Mouse (Mus musculus) heart, postnatal 4 days (tissue): ENCODE measurements around the gene Myh7. TPM values are rescaled to one million over a fixed set of nuclear protein-coding genes. Genes with fewer than 3 reads are reported as not detected.

Source experiments
- microRNA-seq, 2 experiments: library from miRNA; unstranded; fragments of <30 nt; microRNA quantifications; one replicate each; pipeline ENCODE4 v1.2.0; 2021 to 2022
- total RNA-seq, 2 experiments: library from RNA; stranded (reverse); gene quantifications; 2 replicates each; pipeline ENCODE4 v1.2.3; 2021

The Myh7 gene
- total RNA-seq, 2 experiments from 2014 or later = 1,764 to 1,922 TPM

Small RNAs within 50 kb of the gene (microRNA-seq; reads per million reads assigned to microRNA genes)
- gene Mir208a (3,032 to 14,283 reads per million in 2 experiments), gene Mir208b (7,496 to 9,787 reads per million in 2 experiments)

Other genes with a start within 250 kb of the Myh7 start
- gene Slc7a8, start 212.7 kb downstream of the Myh7 start, total RNA-seq = 1 to 10 TPM; 1.9 to 2.0 TPM
- gene Rnf212b, start 180.5 kb downstream of the Myh7 start, total RNA-seq = not detected
- 1 to 10 TPM; 7.7 to 8.9 TPM for gene Homez, start 123.7 kb downstream of the Myh7 start, total RNA-seq
- 1 to 10 TPM; 6.4 to 7.6 TPM for gene Ppp1r3e, start 117.1 kb downstream of the Myh7 start, total RNA-seq
- gene Bcl2l2, start 111.2 kb downstream of the Myh7 start, total RNA-seq = 10 to 100 TPM; 37.5 to 39.2 TPM
- gene Gm20521, start 111.2 kb downstream of the Myh7 start, total RNA-seq = 1 to 10 TPM; 3.0 to 3.9 TPM
- gene Pabpn1, start 102.1 kb downstream of the Myh7 start, total RNA-seq = 100 to 1,000 TPM; 141 to 142 TPM
- gene Slc22a17, start 81.5 kb downstream of the Myh7 start, total RNA-seq = 10 to 100 TPM; 24.8 to 25.2 TPM
- 10 to 100 TPM; 10.5 to 10.9 TPM for gene Efs, start 68.5 kb downstream of the Myh7 start, total RNA-seq
- not detected for gene Il25, start 61.9 kb downstream of the Myh7 start, total RNA-seq
- gene Cmtm5, start 58.4 kb downstream of the Myh7 start, total RNA-seq = under 1 TPM in 1 of 2 experiments, not detected in 1; 0.33 TPM
- gene Myh6, start 27.7 kb downstream of the Myh7 start, total RNA-seq = over 10,000 TPM; 15,879 to 17,172 TPM
- not detected for gene Gm17428, start 17.7 kb downstream of the Myh7 start, total RNA-seq
- gene Ngdn, start 20.8 kb upstream of the Myh7 start, total RNA-seq = 10 to 100 TPM; 35.7 to 39.7 TPM
- 1 to 10 TPM; 2.9 to 3.8 TPM for gene Zfhx2, start 97.7 kb upstream of the Myh7 start, total RNA-seq
- gene Thtpa, start 100.2 kb upstream of the Myh7 start, total RNA-seq = 10 to 100 TPM; 12.2 to 13.2 TPM
- gene Ap1g2, start 112.0 kb upstream of the Myh7 start, total RNA-seq = 1 to 10 TPM; 3.3 to 5.6 TPM
- gene Jph4, start 122.3 kb upstream of the Myh7 start, total RNA-seq = under 1 TPM; 0.10 to 0.16 TPM
- not detected for gene Dhrs2, start 227.4 kb upstream of the Myh7 start, total RNA-seq